Mouse (Mus musculus): ENCODE data around the gene Cx3cr1. TPM values are rescaled to one million over a fixed set of nuclear protein-coding genes. Genes with fewer than 3 reads are reported as not detected.
"Not testable (repeated sequence)": the region's sequence is repeated elsewhere in the genome, so short reads cannot be mapped to it uniquely, and the experiment has no call there.

Cx3cr1 gene
- polyA plus RNA-seq (2016; fragmentation: Nextera tagmentation; extraction: Ambion mirVana) = 5.3 and 6.1 TPM in 2 replicates

DNA sequence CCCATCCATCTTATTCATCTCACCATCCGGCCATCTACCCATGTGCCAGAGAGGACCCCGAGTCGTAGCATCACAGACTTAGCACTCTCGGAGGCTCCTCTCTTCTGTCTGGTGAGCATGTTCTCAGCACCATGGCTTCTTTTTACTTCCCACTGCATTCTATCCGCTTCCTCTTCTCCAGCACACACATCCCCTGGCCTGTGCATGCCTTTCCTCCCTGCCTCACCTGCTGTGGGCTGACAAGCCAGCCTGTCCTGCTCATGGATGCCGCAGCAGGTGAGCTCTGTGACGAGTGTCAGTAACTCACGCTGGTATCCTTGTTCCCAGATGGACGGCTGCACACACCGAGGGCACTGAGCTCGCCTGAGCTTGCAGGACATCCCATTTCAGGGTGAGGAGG lies at the start of gene Cx3cr1:
Gene Cx3cr1 (minus strand): TSS at position 101 of the 400 bp plus-strand sequence.
- no peaks in the 10 kb centered on the region for H3K36me3 ChIP-seq (replicated peaks)
- no peaks in the 10 kb centered on the region; the same call in 1 of the 2 replicates for H3K27me3 ChIP-seq (replicated peaks; ENCODE audit: low read depth, poor library complexity, severe bottlenecking)
- H3K27ac ChIP-seq (replicated peaks) = no peak within 1 kb of the TSS
- H3K4me1 ChIP-seq = no peaks in the 10 kb centered on the region
- no peaks in the 10 kb centered on the region for H3K9me3 ChIP-seq
- WGBS = 80% methylated on average over 11 of the region's 11 CpGs
- no peak for DNase-seq (ENCODE audit: low spot score)
- no peak within 1 kb of the TSS for H3K4me3 ChIP-seq

DNA sequence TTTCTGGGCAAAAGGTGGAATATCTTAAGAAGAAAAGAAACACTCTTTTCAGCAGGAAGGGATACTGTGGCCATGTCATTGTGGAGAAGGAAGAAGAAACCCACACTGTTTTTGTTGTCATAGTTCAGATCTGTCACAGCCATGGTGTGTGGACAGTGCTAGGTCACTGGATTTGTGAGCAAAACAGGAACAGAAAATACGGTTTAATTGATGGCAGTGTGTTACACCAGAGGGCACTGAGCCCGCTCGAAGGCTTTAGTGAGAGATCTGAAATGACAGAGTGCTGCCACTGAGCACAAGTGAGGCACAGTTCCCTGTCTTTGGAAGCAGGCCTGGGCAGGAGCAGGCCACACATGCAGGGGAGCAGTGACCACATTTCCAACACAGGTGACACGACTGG lies 48.5 kb upstream of the Cx3cr1 start:
- no peaks in the 10 kb centered on the region for H3K27me3 ChIP-seq (replicated peaks; ENCODE audit: low read depth, poor library complexity, severe bottlenecking)
- no peak for DNase-seq (ENCODE audit: low spot score)
- H3K4me3 ChIP-seq = no peak overlapping the region
- 90% methylated on average over 4 of the region's 4 CpGs for WGBS
- H3K36me3 ChIP-seq (replicated peaks) = peaks cover 59% of the 10 kb centered on the region
- H3K27ac ChIP-seq (replicated peaks) = no peak overlapping the region
- H3K4me1 ChIP-seq = no peaks in the 10 kb centered on the region; the same call in 1 of the 2 replicates
- no peaks in the 10 kb centered on the region for H3K9me3 ChIP-seq

DNA sequence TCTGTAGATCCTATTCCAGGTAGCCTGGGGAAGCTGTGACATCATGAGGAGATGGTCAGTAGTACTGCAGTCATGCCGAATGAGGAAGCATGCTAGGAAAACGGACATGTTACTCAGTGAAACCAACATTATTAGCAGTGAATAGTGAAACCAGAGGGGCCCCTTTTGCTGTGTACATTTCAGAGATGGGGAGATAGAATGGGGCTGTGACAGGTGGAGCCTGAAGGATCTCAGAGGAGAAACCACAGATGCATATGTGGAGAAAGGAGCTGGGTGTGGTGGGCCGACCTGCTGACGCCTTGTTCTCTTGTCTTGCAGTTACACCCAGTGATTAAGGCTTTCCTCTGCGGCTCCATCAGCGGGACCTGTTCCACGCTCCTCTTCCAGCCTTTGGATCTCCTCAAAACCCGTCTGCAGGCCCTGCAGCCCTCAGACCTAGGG lies 46.5 kb upstream of the Cx3cr1 start:
- WGBS = 86% methylated on average over 8 of the region's 8 CpGs
- Histone ChIP-seq H3K36me3 (replicated peaks) (peaks cover 45% of the 10 kb centered on the region), H3K27me3 (replicated peaks; ENCODE audit: low read depth, poor library complexity, severe bottlenecking) (no peaks in the 10 kb centered on the region), H3K4me3 (no peak overlapping the region), H3K9me3 (no peaks in the 10 kb centered on the region), H3K27ac (replicated peaks) (peak overlapping the region; percentile 30; the same call in 1 of the 2 replicates), H3K4me1 (peaks cover 2% of the 10 kb centered on the region; the same call in 1 of the 2 replicates)
- no peak for DNase-seq (ENCODE audit: low spot score)

DNA sequence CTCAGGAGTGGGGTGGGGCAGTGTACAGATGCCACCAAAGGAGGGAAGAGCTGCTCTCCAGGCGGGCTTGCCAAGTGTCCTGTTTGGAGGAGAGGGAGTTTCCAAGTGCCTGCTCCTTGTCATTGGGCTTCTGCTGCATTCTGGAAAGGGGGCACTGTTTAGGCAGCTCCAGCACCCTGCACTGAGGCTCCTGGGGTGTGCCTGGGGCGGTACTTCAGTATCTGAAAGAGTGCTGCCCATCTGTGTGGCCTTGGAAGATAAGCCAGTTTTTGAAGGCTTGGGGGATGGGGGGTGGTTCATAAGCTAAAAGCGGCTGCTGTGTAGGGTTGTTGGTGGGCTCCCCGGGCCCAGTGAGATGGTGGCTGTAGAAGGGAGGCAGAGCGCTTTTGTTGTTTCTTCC lies 45.9 kb upstream of the Cx3cr1 start:
- H3K27me3 ChIP-seq (replicated peaks; ENCODE audit: low read depth, poor library complexity, severe bottlenecking) = no peaks in the 10 kb centered on the region
- H3K36me3 ChIP-seq (replicated peaks) = peaks cover 39% of the 10 kb centered on the region
- H3K9me3 ChIP-seq = no peaks in the 10 kb centered on the region
- 82% methylated on average over 5 of the region's 5 CpGs for WGBS
- no peak overlapping the region for H3K27ac ChIP-seq (replicated peaks)
- H3K4me1 ChIP-seq = peaks cover 9% of the 10 kb centered on the region; the same call in 1 of the 2 replicates
- no peak overlapping the region for H3K4me3 ChIP-seq
- DNase-seq (ENCODE audit: low spot score) = no peak

DNA sequence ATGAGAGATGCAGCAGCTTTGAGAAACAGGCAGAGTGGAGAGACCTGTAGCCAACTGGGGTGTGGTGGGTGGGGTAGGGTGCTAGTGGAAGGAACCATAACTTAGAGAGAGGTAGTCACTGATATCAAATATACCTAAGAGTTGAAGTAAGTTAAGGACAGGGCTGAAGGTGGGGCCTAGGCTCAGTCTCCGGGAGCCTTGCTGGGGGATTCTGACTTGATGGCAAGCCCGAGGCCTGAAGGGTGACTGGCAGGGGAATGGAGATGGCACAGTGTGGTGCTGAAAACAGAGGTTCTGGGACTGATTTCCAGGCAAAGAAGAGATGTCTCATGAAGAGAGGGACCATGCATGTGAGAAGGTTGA lies 45.1 kb upstream of the Cx3cr1 start:
- Histone ChIP-seq H3K4me3 (no peak overlapping the region), H3K4me1 (peaks cover 9% of the 10 kb centered on the region; the same call in 1 of the 2 replicates), H3K27ac (replicated peaks) (peak overlapping the region; percentile 37; the same call in 1 of the 2 replicates), H3K9me3 (no peaks in the 10 kb centered on the region), H3K36me3 (replicated peaks) (peaks cover 30% of the 10 kb centered on the region), H3K27me3 (replicated peaks; ENCODE audit: low read depth, poor library complexity, severe bottlenecking) (no peaks in the 10 kb centered on the region)
- WGBS = 85% methylated on average over 2 of the region's 2 CpGs
- DNase-seq (ENCODE audit: low spot score) = no peak

DNA sequence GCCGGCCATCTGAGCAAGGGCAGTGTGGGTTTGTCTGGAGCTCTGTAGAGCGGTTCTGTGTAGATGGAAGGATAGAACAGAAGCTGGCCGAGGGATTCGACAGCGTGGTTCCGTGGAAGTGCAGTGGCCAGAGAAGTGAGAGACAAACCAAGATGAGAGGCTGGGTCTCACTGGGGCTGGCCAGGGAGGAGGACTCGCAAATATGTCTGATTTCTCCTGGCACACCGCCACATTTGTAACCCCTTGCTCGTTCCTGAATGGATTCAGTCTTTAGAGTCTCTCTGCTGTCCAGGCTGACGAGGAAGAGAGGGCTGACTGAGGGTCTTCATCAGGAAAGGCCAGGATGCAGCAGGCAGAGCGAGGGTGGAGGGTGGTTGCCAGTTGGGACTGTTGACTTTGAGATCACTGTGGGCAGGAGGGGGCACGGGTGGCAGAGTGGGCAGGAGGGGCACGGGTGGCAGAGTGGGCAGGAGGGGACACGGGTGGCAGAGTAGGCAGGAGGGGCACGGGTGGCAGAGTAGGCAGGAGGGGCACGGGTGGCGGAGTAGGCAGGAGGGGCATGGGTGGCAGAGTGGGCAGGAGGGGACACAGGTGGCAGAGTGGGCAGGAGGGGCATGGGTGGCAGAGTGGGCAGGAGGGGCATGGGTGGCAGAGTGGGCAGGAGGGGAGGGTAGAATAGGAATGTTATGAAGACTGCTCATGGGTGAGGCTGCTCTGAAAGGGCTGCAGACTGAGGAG lies 44.5 kb upstream of the Cx3cr1 start:
- DNase-seq (ENCODE audit: low spot score) = no peak
- H3K27ac ChIP-seq (replicated peaks) = peak overlapping the region; percentile 37; the same call in 1 of the 2 replicates
- H3K36me3 ChIP-seq (replicated peaks) = peaks cover 25% of the 10 kb centered on the region
- no peaks in the 10 kb centered on the region for H3K9me3 ChIP-seq
- no peak overlapping the region for H3K4me3 ChIP-seq
- H3K27me3 ChIP-seq (replicated peaks; ENCODE audit: low read depth, poor library complexity, severe bottlenecking) = no peaks in the 10 kb centered on the region
- H3K4me1 ChIP-seq = peaks cover 9% of the 10 kb centered on the region; the same call in 1 of the 2 replicates
- 92% methylated on average over 17 of the region's 17 CpGs for WGBS

DNA sequence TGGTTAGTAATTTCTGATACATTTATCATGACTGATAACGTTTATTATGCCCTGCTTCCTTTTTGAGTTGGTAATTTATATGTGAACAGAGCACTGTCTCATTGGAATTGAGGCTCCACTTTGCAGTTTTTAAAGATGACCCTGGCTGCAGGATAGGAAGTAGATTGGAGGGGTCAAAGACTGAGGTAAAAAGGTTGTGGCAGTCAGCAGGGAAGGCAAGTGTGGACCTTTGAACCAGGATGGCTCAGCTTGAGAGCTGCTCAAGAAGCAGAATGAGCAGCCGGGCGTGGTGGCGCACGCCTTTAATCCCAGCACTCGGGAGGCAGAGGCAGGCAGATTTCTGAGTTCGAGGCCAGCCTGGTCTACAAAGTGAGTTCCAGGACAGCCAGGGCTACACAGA lies 43.8 kb upstream of the Cx3cr1 start:
- DNase-seq (ENCODE audit: low spot score) = no peak
- Histone ChIP-seq H3K4me1 (peaks cover 9% of the 10 kb centered on the region; the same call in 1 of the 2 replicates), H3K27ac (replicated peaks) (no peak overlapping the region), H3K27me3 (replicated peaks; ENCODE audit: low read depth, poor library complexity, severe bottlenecking) (no peaks in the 10 kb centered on the region), H3K36me3 (replicated peaks) (peaks cover 17% of the 10 kb centered on the region), H3K4me3 (no peak overlapping the region), H3K9me3 (no peaks in the 10 kb centered on the region)
- WGBS = 98% methylated on average over 7 of the region's 7 CpGs

DNA sequence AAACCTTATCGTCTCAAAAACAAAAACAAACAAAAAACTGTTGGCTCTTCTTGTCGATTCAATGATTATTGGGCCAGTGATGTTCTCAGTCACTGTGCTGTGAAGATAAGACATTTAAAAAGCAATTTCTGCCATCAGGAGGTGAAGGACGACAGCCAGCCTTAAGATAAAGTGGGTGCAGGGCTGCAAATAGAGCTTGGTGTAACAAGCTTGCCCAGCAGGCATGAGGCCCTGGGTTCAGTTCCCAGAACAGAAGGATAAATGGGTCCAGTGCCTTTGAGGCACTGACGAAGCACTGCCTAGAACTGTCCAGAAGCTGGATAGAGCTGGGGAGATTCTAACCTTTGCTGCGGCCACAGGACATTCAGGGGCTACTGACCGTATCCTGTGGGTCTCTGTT lies 42.8 kb upstream of the Cx3cr1 start:
- H3K4me1 ChIP-seq = peaks cover 9% of the 10 kb centered on the region; the same call in 1 of the 2 replicates
- no peaks in the 10 kb centered on the region for H3K27me3 ChIP-seq (replicated peaks; ENCODE audit: low read depth, poor library complexity, severe bottlenecking)
- no peak overlapping the region for H3K4me3 ChIP-seq
- H3K27ac ChIP-seq (replicated peaks) = no peak overlapping the region
- peaks cover 7% of the 10 kb centered on the region for H3K36me3 ChIP-seq (replicated peaks)
- 94% methylated on average over 6 of the region's 6 CpGs for WGBS
- H3K9me3 ChIP-seq = no peaks in the 10 kb centered on the region
- DNase-seq (ENCODE audit: low spot score) = no peak

DNA sequence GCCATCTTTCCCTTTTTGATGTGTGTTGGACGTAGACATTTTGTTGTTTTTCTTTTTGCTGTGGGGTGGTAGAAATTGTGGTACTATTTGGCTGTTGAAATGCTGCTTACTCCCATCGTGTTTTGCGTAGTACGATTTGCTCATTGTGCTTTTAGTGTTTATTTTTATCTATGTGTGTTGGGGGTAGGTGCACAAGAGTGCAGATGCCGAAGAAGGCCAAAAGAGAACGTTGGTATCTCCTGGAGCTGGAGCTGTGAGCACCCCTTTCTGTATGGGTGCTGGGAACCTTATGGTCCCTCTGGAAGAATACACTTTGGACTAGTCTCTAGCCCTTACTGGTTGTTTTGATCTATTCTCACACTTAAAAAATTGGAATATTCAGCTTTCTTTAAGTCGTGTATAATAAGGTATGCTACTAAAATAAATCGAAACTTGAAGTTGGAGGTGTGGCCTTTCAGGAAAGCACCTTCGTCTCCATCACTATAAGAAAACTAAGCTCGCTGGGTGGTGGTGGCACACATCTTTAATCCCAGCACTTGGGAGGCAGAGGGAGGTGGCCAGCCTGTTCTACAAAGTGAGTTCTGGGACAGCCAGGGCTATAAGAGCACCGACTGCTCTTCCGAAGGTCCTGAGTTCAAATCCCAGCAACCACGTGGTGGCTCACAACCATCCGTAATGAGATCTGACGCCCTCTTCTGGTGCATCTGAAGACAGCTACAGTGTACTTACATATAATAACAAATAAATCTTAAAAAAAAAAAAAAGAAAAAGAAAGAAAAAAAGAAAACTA lies 41.7 kb upstream of the Cx3cr1 start:
- Histone ChIP-seq H3K9me3 (no peaks in the 10 kb centered on the region), H3K4me1 (peaks cover 9% of the 10 kb centered on the region; the same call in 1 of the 2 replicates), H3K36me3 (replicated peaks) (no peaks in the 10 kb centered on the region), H3K27me3 (replicated peaks; ENCODE audit: low read depth, poor library complexity, severe bottlenecking) (no peaks in the 10 kb centered on the region), H3K27ac (replicated peaks) (peak overlapping the region; percentile 92), H3K4me3 (peak overlapping the region; percentile 81)
- no peak for DNase-seq (ENCODE audit: low spot score)
- 79% methylated on average over 15 of the region's 15 CpGs for WGBS

DNA sequence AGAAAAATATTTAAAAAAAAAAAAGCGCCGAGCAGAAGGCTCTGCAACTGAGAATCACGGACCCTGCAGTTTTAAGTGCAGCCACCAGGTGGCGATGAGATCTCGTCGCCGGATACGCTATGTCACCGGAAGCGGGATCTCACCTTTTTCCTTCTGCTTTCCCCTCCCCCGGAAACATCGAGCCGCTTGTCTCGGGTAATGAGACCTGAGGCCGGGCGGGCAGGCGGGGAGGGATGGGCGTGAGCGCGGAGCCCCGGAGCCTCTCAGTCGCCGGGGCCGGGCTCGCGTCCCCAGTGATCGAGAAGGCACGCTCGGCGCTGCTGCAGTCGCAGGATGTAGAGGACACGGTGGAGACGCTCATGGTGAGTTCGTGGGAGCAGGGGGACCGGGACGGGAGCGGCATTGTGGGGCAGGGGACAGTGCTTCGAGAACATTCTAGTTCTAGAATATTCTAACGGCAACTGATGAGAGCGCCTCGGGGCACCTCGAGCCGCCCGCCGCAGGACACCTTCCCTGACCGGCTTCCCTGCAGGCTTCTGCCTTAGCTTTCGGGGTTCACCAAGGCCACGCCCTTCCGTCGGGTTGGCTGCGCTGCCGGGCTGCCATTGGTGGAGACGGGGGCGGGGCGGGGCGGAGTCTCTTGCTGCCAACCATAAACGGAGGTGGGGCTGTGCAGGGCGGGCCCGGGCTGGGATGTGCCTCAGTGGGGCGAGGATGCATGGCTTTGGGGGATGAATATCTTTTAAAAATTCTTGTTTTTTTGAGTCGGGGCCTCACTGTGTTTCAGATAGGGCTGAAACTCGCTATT lies 40.7 kb upstream of the Cx3cr1 start, which contains the start of gene Slc25a38:
Gene Slc25a38 (plus strand): TSS at position 164 of the 808 bp plus-strand sequence.
- no peaks in the 10 kb centered on the region for H3K27me3 ChIP-seq (replicated peaks; ENCODE audit: low read depth, poor library complexity, severe bottlenecking)
- WGBS = 2% methylated on average over 62 of the region's 62 CpGs
- no peaks in the 10 kb centered on the region for H3K36me3 ChIP-seq (replicated peaks)
- peaks cover 9% of the 10 kb centered on the region; the same call in 1 of the 2 replicates for H3K4me1 ChIP-seq
- peak within 1 kb of the TSS; percentile 92 for H3K27ac ChIP-seq (replicated peaks)
- DNase-seq (ENCODE audit: low spot score) = peak; percentile 96
- H3K9me3 ChIP-seq = no peaks in the 10 kb centered on the region
- H3K4me3 ChIP-seq = peak within 1 kb of the TSS; percentile 81

DNA sequence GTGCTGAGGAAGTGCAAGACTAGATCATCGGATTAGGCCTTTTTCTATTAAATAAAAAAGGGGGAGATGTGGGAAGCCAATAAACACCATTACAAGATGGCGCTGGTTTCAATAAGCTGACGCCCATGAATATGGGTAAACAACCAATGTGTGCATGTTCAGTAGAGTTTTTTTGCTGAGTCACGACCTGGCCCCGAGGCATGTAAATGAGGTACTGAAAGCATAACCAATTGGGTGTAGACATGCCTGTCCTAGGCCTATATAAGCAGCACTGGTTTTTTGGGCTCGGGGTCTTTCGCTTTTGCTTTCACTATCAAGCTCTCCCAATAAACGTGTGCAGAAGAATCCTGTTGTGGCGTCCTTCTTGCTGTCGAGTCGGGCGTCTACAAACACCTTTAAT lies 39.3 kb upstream of the Cx3cr1 start:
- not testable (repeated sequence) for H3K27me3 ChIP-seq (replicated peaks; ENCODE audit: low read depth, poor library complexity, severe bottlenecking); H3K27ac ChIP-seq (replicated peaks); DNase-seq (ENCODE audit: low spot score); H3K4me3 ChIP-seq; H3K4me1 ChIP-seq; H3K9me3 ChIP-seq; H3K36me3 ChIP-seq (replicated peaks)
- 94% methylated on average over 12 of the region's 12 CpGs for WGBS

DNA sequence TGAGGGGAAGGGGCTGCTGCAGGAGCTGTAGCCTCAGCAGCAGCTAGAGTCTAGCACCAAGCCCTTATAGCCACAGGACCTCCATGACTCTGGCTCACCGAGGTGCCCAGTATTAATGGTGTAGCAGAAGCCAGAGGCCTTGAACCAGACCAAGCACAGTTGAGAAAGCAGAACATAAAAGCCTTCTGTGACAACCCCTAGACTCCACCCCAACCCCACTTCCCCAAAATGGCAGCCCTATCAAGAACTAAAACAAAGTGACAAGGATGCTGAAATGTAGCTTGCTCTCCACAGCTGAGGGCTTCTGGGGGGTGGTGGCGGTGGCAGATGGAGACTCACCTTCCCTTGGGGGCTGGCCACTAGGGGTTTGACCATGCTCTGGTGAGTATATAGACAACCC lies 31.5 kb upstream of the Cx3cr1 start:
- 96% methylated on average over 2 of the region's 2 CpGs for WGBS
- no peak for DNase-seq (ENCODE audit: low spot score)
- Histone ChIP-seq H3K36me3 (replicated peaks) (no peaks in the 10 kb centered on the region), H3K27me3 (replicated peaks; ENCODE audit: low read depth, poor library complexity, severe bottlenecking) (no peaks in the 10 kb centered on the region), H3K4me1 (0 out of 2 replicates have a peak, but pooled peaks cover 4% of the 10 kb centered on the region), H3K9me3 (peaks cover 25% of the 10 kb centered on the region; the same call in 1 of the 2 replicates), H3K27ac (replicated peaks) (no peak overlapping the region), H3K4me3 (no peak overlapping the region)

All from embryonic facial prominence, embryonic 10.5 days (tissue).